Mouse (Mus musculus) liver, adult 2 months (tissue): ENCODE results near the gene Rap1gap.

Source experiments
- CTCF ChIP-seq: fragments of 200-500 bp; IDR thresholded peaks from 2 replicates; pipeline ENCODE4 v1.5.1; 2011; ENCODE audit warnings: low read depth, low read length, control low read depth
- POLR2A ChIP-seq: fragments of 200-500 bp; IDR thresholded peaks from 2 replicates; pipeline ENCODE4 v1.6.1; 2011; ENCODE audit warnings: low read length, control low read depth; ENCODE audit not compliant: insufficient read depth; ENCODE audit errors: extremely low read depth

GRCm38 (mm10) chr4:137744433-137744918 lies 80.0 kb downstream of the Rap1gap start:
- TF ChIP-seq CTCF (peak; percentile 82), POLR2A (no peak)
